Mouse (Mus musculus) E14TG2a.4 (cell line): ENCODE data around the gene Mast4.

Experiments
- H3K27me3 ChIP-seq: 2 replicates; pipeline ENCODE4 v1.6.1; 2014; ENCODE audit warnings: low read length, control low read depth; ENCODE audit not compliant: insufficient read depth
- H3K36me3 ChIP-seq: 2 replicates; pipeline ENCODE4 v1.6.1; 2014; ENCODE audit warnings: low read length, control low read depth; ENCODE audit not compliant: insufficient read depth
- H3K4me1 ChIP-seq: replicated peaks from 2 replicates; pipeline ENCODE4 v1.6.1; 2014; ENCODE audit warnings: low read depth, low read length, control low read depth
- H3K4me3 ChIP-seq: replicated peaks from 2 replicates; pipeline ENCODE4 v1.5.1; 2014; ENCODE audit warnings: mild to moderate bottlenecking, low read length
- H3K9me3 ChIP-seq: 2 replicates; pipeline ENCODE4 v1.6.1; 2014; ENCODE audit warnings: low read length, control low read depth
- CTCF ChIP-seq: conservative IDR thresholded peaks from 2 replicates; pipeline ENCODE4 v1.5.1; 2014; ENCODE audit warnings: low read length
- NANOG ChIP-seq: IDR thresholded peaks from 2 replicates; pipeline ENCODE4 v1.6.1; 2014; ENCODE audit warnings: borderline replicate concordance, low read length, mixed read lengths
- POU5F1 ChIP-seq: IDR thresholded peaks from 2 replicates; pipeline ENCODE4 v1.6.1; 2014; ENCODE audit warnings: low read length, borderline replicate concordance

Gene Mast4

DNA sequence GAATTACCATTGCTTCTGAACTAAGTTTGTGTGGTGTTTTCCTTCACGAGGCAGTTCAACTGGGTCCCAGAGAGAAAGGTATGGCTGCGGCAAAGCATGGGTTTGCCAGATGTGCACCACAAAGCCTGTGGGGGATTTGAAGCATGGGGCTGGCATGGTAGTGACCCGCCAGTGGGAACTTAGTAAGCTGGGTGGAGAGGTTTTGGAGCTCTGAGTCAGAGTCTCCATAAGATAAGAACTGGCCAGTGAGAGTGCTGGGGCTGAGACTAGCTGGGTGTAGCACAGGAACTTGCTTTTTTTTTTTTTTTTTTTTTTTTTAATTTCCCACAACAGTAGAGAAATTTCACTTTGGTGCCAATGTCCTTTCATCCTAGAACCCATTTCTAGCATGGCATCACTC lies 73.9 kb downstream of the Mast4 start:
- H3K36me3 ChIP-seq, result no peaks in the 10 kb centered on the region
- H3K4me3 ChIP-seq, result no peak overlapping the region
- H3K27me3 ChIP-seq, result no peaks in the 10 kb centered on the region
- no peaks in the 10 kb centered on the region for H3K9me3 ChIP-seq
- H3K4me1 ChIP-seq, result peaks cover 7% of the 10 kb centered on the region; the same call in 1 of the 2 replicates
- TF ChIP-seq CTCF (no peak), NANOG (no peak), POU5F1 (no peak)

DNA sequence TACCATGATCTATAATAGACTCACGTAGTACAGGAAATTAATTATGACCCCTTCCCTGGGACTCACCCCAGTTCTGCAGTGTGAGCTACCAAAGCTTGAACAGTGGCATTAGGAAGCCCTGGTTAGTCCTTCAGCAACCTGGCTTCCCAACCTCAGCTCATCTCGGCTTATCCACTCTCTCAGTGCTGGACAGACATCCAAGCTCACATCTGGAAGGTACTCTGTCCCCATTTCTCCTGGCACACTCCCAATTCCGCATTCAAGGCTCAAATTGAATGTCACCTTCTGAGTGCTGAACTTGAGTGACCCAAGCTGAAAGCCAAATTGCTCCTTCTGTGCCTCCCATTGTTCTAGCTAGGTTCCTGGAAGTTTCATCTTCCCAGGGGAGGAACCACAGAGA lies 76.2 kb downstream of the Mast4 start:
- Histone ChIP-seq H3K9me3 (no peaks in the 10 kb centered on the region), H3K4me1 (peaks cover 7% of the 10 kb centered on the region; the same call in 1 of the 2 replicates), H3K4me3 (no peak overlapping the region), H3K27me3 (no peaks in the 10 kb centered on the region), H3K36me3 (no peaks in the 10 kb centered on the region)
- TF ChIP-seq POU5F1 (no peak), CTCF (no peak), NANOG (no peak)

DNA sequence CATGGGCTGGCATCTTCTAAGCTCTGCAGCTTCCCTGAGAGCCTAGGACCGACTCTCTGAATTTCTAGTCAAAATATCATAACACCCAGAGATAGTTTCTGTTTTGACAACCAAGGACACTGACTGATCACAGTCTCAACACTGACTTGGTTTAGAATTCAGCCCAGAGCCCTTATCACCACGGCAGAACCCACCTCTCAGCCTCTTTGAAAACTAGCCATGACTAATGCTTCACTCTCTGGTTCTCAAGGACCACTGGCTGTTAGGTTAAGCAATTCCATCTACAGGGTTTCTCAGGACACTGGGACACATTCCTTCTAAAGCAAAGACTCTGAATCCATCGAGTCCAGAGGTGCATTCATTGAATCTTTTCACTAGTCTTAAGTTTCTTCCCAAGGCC lies 79.4 kb downstream of the Mast4 start:
- no peak for TF ChIP-seq POU5F1
- TF ChIP-seq CTCF, result no peak
- TF ChIP-seq NANOG, result no peak
- no peak overlapping the region for H3K4me3 ChIP-seq
- no peaks in the 10 kb centered on the region for H3K27me3 ChIP-seq
- H3K4me1 ChIP-seq, result 0 out of 2 replicates have a peak, but pooled peaks cover under 1% of the 10 kb centered on the region
- H3K9me3 ChIP-seq, result no peaks in the 10 kb centered on the region
- H3K36me3 ChIP-seq, result no peaks in the 10 kb centered on the region

DNA sequence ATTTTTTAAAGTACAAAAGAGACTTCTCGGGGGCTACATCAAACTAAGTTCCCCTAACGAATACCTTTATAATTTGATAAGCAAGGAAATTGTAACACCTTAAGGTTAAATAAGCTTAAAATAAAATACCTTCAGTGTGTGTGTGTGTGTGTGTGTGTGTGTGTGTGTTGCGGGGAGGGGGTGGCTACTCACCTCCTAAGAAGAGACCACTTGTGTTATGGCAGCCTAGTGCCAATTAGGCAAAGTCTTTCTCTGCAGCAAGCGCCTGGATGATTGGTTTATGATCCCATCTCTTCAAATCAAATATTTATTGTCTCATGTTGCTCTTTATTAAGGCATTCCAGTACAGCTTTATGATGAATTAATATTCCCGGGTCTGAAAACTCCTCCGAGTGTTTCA lies 81.2 kb downstream of the Mast4 start:
- no peaks in the 10 kb centered on the region for H3K4me1 ChIP-seq
- no peak overlapping the region for H3K4me3 ChIP-seq
- H3K27me3 ChIP-seq, result no peaks in the 10 kb centered on the region
- TF ChIP-seq POU5F1, result no peak
- no peak for TF ChIP-seq NANOG
- TF ChIP-seq CTCF, result no peak
- H3K36me3 ChIP-seq, result no peaks in the 10 kb centered on the region
- H3K9me3 ChIP-seq, result no peaks in the 10 kb centered on the region

DNA sequence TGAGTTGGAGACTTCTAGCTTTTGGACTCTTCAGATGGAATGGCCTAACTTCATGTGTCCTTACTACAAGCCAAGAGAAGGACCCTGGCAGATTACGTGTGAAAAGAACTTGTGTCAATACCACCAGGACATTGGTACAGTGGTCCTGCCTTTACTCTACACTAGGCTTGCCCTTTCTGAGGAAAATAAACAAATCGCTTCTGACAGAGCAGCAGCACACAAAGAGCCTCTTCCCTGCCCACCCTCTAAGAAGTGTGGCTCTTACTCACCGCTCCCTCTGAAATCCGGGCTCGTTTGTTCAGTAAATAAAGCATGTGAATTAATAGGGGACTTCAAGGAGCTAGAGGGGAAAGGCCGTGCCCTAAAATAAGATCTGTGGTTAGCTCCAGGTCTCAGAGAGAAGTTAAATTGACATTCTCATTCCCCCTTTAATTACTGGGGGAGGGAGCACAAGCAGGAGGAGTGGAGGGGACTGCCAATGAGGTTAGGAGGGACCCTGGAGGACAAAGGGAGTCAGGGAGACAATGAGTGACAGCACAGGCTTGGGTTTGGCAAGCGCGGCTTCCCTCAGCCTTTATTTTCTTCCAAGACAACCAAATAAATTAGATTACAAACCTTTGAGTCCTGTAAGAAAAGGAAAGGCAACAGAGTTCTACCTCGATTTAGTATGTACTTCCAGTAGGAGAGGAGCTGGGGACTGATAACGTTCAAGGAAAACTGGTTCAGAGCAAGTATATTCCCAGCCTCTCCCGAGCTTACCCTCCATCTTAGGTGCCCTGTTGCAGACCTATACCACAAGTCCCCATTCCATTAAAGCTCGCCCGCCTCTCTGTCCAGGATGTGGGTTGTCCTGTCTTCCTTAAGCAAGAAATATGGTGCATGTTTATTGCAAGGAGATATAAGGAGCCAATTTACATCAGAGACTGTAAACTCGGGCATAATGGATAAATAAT lies 85.9 kb downstream of the Mast4 start:
- no peaks in the 10 kb centered on the region for H3K27me3 ChIP-seq
- no peaks in the 10 kb centered on the region for H3K36me3 ChIP-seq
- H3K4me3 ChIP-seq, result no peak overlapping the region
- H3K9me3 ChIP-seq, result no peaks in the 10 kb centered on the region
- no peaks in the 10 kb centered on the region for H3K4me1 ChIP-seq
- TF ChIP-seq NANOG (no peak), CTCF (no peak), POU5F1 (no peak)

DNA sequence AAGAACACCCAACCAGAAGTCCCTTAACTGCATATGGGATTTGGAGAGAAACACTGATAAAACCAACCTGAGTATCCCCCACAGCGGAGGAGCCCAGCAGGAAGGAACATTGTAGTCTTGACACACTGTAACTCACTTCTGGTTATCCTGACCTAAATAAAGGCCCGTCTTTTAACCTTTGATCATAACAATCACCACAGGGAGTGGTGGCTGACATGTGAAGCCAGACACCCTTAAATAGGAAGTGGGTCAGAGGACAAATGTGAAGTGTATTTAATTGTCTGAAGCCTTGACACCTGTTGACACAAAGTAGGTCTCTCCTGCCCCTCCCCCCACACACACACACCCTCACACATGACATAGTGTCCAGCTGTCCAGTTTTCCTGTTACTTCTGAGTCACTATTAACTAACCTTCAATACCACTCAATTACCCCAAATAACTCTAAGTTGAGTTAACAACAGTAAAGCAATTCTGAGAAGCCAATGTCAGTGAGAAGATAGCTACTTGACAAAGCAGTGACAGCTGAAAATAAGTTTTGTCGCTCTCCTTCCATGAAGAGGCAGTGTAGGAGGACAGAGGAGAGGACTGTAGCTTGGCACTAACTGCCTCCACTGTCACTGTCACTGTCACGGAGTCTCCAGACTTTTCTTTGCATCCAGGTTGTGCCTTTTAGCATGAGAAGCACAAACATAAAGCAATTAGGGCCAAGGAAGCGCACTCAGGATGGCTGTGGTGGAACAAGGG lies 87.2 kb downstream of the Mast4 start:
- no peaks in the 10 kb centered on the region for H3K36me3 ChIP-seq
- no peak overlapping the region for H3K4me3 ChIP-seq
- H3K27me3 ChIP-seq, result no peaks in the 10 kb centered on the region
- H3K4me1 ChIP-seq, result no peaks in the 10 kb centered on the region
- no peak for TF ChIP-seq CTCF
- TF ChIP-seq POU5F1, result no peak
- TF ChIP-seq NANOG, result no peak
- no peaks in the 10 kb centered on the region for H3K9me3 ChIP-seq

DNA sequence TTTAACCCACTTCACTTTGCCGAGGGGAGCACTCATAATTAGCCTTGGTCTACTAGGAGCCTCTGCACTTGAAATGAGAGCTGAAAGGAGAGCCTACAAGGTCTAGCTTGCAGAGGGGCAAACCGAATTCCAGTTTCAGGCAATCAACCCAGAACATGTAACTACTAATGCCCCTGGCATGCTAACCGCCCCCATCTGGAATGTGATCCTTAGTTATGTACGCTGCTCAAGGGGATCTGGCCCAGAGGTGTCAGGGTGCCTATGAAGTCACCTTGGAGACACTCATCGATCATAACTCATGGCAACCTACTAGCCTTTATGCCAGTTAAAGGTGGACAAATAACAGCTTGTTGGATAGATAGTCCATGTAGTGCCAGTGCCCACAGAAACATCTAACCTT lies 88.9 kb downstream of the Mast4 start:
- Histone ChIP-seq H3K27me3 (no peaks in the 10 kb centered on the region), H3K4me1 (no peaks in the 10 kb centered on the region), H3K9me3 (no peaks in the 10 kb centered on the region), H3K4me3 (no peak overlapping the region), H3K36me3 (no peaks in the 10 kb centered on the region)
- TF ChIP-seq POU5F1, result no peak
- no peak for TF ChIP-seq NANOG
- no peak for TF ChIP-seq CTCF

DNA sequence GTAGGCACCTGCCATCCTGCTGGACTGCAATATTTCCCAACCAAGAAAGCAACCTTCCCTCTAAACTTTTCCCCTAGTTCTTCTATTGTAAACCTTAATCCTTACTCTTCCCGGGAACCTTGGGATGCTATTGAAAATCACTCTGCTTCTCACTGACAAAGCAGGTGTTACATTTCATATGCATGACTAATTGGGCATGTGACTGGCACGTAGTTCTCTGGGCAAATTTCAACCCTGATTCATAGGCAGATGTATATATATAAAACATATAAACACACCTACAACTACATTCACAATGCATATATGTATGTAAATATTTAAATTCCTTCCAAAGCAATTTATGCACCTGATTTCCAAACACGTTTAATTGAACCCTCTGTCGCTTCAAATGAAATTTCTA lies 90.2 kb downstream of the Mast4 start:
- TF ChIP-seq NANOG, result no peak
- no peak for TF ChIP-seq POU5F1
- no peak for TF ChIP-seq CTCF
- no peaks in the 10 kb centered on the region for H3K4me1 ChIP-seq
- no peaks in the 10 kb centered on the region for H3K9me3 ChIP-seq
- H3K36me3 ChIP-seq, result no peaks in the 10 kb centered on the region
- no peaks in the 10 kb centered on the region for H3K27me3 ChIP-seq
- H3K4me3 ChIP-seq, result no peak overlapping the region
